Mouse (Mus musculus) MEL (cell line): ENCODE measurements around the gene Ace3. TPM values are rescaled to one million over a fixed set of nuclear protein-coding genes. Genes with fewer than 3 reads are reported as not detected.
A peak's percentile ranks its signal among the peaks of the same experiment; 100 is the strongest.

Source experiments
- DNase-seq: peaks from one replicate; pipeline ENCODE4 v3.0.0; 2011; ENCODE audit warnings: low read depth, low spot score
- H3K27ac ChIP-seq: 2 replicates; pipeline ENCODE4 v1.5.1; 2012; ENCODE audit warnings: low read depth, mild to moderate bottlenecking, control low read depth, low read length, moderate library complexity; ENCODE audit not compliant: control insufficient read depth
- H3K27me3 ChIP-seq, 2 experiments: fragments of 150-350 bp in 1 of 2; sonication (generic) in 1 of 2; 2 replicates each; pipeline ENCODE4 v1.6.1; 2012; ENCODE audit warnings: low read length in 2 of 2, mild to moderate bottlenecking in 2 of 2, improper control_type of control experiment in 1 of 2, moderate library complexity in 1 of 2; ENCODE audit not compliant: insufficient read depth in 2 of 2, control insufficient read depth in 1 of 2
- H3K36me3 ChIP-seq, 2 experiments: 2 replicates each; pipeline ENCODE4 v1.6.1; 2012 to 2014; ENCODE audit warnings: low read length in 2 of 2, improper control_type of control experiment in 1 of 2, inconsistent platforms in 1 of 2, mild to moderate bottlenecking in 1 of 2; ENCODE audit not compliant: insufficient read depth in 2 of 2, control insufficient read depth in 1 of 2
- H3K4me1 ChIP-seq, 2 experiments: fragments of 150-350 bp in 1 of 2; sonication (generic) in 1 of 2; 2 replicates each; pipeline ENCODE4 v1.6.1; 2012; ENCODE audit warnings: low read length in 2 of 2, improper control_type of control experiment in 1 of 2, mild to moderate bottlenecking in 1 of 2; ENCODE audit not compliant: insufficient read depth in 2 of 2, control insufficient read depth in 1 of 2
- H3K4me3 ChIP-seq, 2 experiments: fragments of 150-350 bp in 1 of 2; sonication (generic) in 1 of 2; 2 replicates each; pipeline ENCODE4 v1.5.1; 2012; ENCODE audit warnings: low read depth in 2 of 2, low read length in 2 of 2, mild to moderate bottlenecking in 2 of 2, moderate library complexity in 2 of 2, control low read depth in 1 of 2, improper control_type of control experiment in 1 of 2; ENCODE audit not compliant: control insufficient read depth in 1 of 2, insufficient read depth in 1 of 2
- H3K79me2 ChIP-seq: 2 replicates; pipeline ENCODE4 v1.6.1; 2012; ENCODE audit warnings: mild to moderate bottlenecking, low read length, moderate library complexity; ENCODE audit not compliant: control insufficient read depth, poor library complexity, insufficient read depth
- H3K9ac ChIP-seq: 2 replicates; pipeline ENCODE4 v1.6.1; 2012; ENCODE audit warnings: low read depth, mild to moderate bottlenecking, control low read depth, low read length, moderate library complexity; ENCODE audit not compliant: control insufficient read depth, poor library complexity, severe bottlenecking
- H3K9me3 ChIP-seq: fragments of 150-350 bp; sonication (generic); replicated peaks from 2 replicates; pipeline ENCODE4 v1.6.1; 2012; ENCODE audit warnings: mild to moderate bottlenecking, low read length, improper control_type of control experiment, moderate library complexity; ENCODE audit not compliant: insufficient read depth
- CTCF ChIP-seq, 3 experiments: IDR thresholded peaks in 2 of 3; conservative IDR thresholded peaks in 1 of 3; 2 replicates each; pipeline ENCODE4 v1.5.1; 2011 to 2012; ENCODE audit warnings: low read length in 3 of 3, low read depth in 2 of 3, mild to moderate bottlenecking in 2 of 3, improper control_type of control experiment in 1 of 3, inconsistent platforms in 1 of 3, mixed read lengths in 1 of 3, moderate library complexity in 1 of 3; ENCODE audit not compliant: control insufficient read depth in 1 of 3, insufficient read depth in 1 of 3, poor library complexity in 1 of 3, severe bottlenecking in 1 of 3
- GABPA ChIP-seq: IDR thresholded peaks from 2 replicates; pipeline ENCODE4 v1.6.1; 2012; ENCODE audit warnings: low read depth, mild to moderate bottlenecking, inconsistent platforms, low read length, improper control_type of control experiment, moderate library complexity
- GATA1 ChIP-seq: IDR thresholded peaks from 2 replicates; pipeline ENCODE4 v1.6.1; 2011; ENCODE audit warnings: low read depth, low read length, improper control_type of control experiment
- HCFC1 ChIP-seq: IDR thresholded peaks from 2 replicates; pipeline ENCODE4 v1.6.1; 2012; ENCODE audit warnings: low read depth, mild to moderate bottlenecking, inconsistent platforms, low read length, improper control_type of control experiment, moderate library complexity
- JUND ChIP-seq: IDR thresholded peaks from 2 replicates; pipeline ENCODE4 v1.6.1; 2011; ENCODE audit warnings: low read depth, mild to moderate bottlenecking, improper control_type of control experiment, low read length
- KAT2A ChIP-seq: conservative IDR thresholded peaks from 2 replicates; pipeline ENCODE4 v1.6.1; 2012; ENCODE audit warnings: low read depth, low read length, improper control_type of control experiment, inconsistent platforms
- MAFK ChIP-seq: IDR thresholded peaks from 2 replicates; pipeline ENCODE4 v1.6.1; 2011; ENCODE audit warnings: low read depth, mild to moderate bottlenecking, low read length, improper control_type of control experiment, borderline replicate concordance
- MAX ChIP-seq: IDR thresholded peaks from 2 replicates; pipeline ENCODE4 v1.6.1; 2011; ENCODE audit warnings: low read length, improper control_type of control experiment
- MAZ ChIP-seq: IDR thresholded peaks from 2 replicates; pipeline ENCODE4 v1.6.1; 2012; ENCODE audit warnings: low read depth, mild to moderate bottlenecking, inconsistent platforms, low read length, improper control_type of control experiment
- MXI1 ChIP-seq: IDR thresholded peaks from 2 replicates; pipeline ENCODE4 v1.6.1; 2011; ENCODE audit warnings: mild to moderate bottlenecking, low read depth, low read length, improper control_type of control experiment
- MYC ChIP-seq: IDR thresholded peaks from 2 replicates; pipeline ENCODE4 v1.6.1; 2011; ENCODE audit warnings: low read depth, mild to moderate bottlenecking, low read length, improper control_type of control experiment, moderate library complexity
- NELFE ChIP-seq: IDR thresholded peaks from 2 replicates; pipeline ENCODE4 v1.6.1; 2011; ENCODE audit warnings: low read depth, low read length, improper control_type of control experiment
- NRF1 ChIP-seq: IDR thresholded peaks from 2 replicates; pipeline ENCODE4 v1.6.1; 2014; ENCODE audit warnings: low read depth, mild to moderate bottlenecking, inconsistent platforms, low read length, improper control_type of control experiment, moderate library complexity; ENCODE audit not compliant: poor library complexity, insufficient read depth, severe bottlenecking
- POLR2AphosphoS5 ChIP-seq: IDR thresholded peaks from 2 replicates; pipeline ENCODE4 v1.6.1; 2012; ENCODE audit warnings: low read depth, borderline replicate concordance, mild to moderate bottlenecking, inconsistent platforms, low read length, moderate library complexity, mixed read lengths
- RAD21 ChIP-seq: IDR thresholded peaks from 2 replicates; pipeline ENCODE4 v1.6.1; 2011; ENCODE audit warnings: mild to moderate bottlenecking, low read depth, low read length, improper control_type of control experiment
- RCOR1 ChIP-seq: IDR thresholded peaks from 2 replicates; pipeline ENCODE4 v1.6.1; 2012; ENCODE audit warnings: low read depth, mild to moderate bottlenecking, inconsistent platforms, low read length, improper control_type of control experiment
- SIN3A ChIP-seq: IDR thresholded peaks from 2 replicates; pipeline ENCODE4 v1.6.1; 2012; ENCODE audit warnings: low read length, improper control_type of control experiment, inconsistent platforms
- TAL1 ChIP-seq: IDR thresholded peaks from 2 replicates; pipeline ENCODE4 v1.6.1; 2012; ENCODE audit warnings: mild to moderate bottlenecking, inconsistent platforms, low read length, moderate library complexity, mixed read lengths
- UBTF ChIP-seq: IDR thresholded peaks from 2 replicates; pipeline ENCODE4 v1.6.1; 2012; ENCODE audit warnings: low read depth, mild to moderate bottlenecking, inconsistent platforms, low read length, improper control_type of control experiment, moderate library complexity, borderline replicate concordance; ENCODE audit not compliant: insufficient read depth
- USF2 ChIP-seq, 2 experiments: IDR thresholded peaks; 2 replicates each; pipeline ENCODE4 v1.6.1; 2011 to 2012; ENCODE audit warnings: improper control_type of control experiment in 2 of 2, low read length in 2 of 2, borderline replicate concordance in 1 of 2, inconsistent platforms in 1 of 2, low read depth in 1 of 2, mild to moderate bottlenecking in 1 of 2; ENCODE audit not compliant: insufficient read depth in 1 of 2
- ZC3H11A ChIP-seq: IDR thresholded peaks from 2 replicates; pipeline ENCODE4 v1.6.1; 2012; ENCODE audit warnings: low read depth, mild to moderate bottlenecking, inconsistent platforms, low read length, improper control_type of control experiment
- ZKSCAN1 ChIP-seq: IDR thresholded peaks from 2 replicates; pipeline ENCODE4 v1.6.1; 2012; ENCODE audit warnings: low read depth, mild to moderate bottlenecking, inconsistent platforms, low read length, improper control_type of control experiment, moderate library complexity
- ZMIZ1 ChIP-seq: IDR thresholded peaks from 2 replicates; pipeline ENCODE4 v1.6.1; 2012; ENCODE audit warnings: low read depth, mild to moderate bottlenecking, inconsistent platforms, low read length, improper control_type of control experiment, moderate library complexity
- polyA plus RNA-seq, 2 experiments: library from polyadenylated mRNA; stranded (reverse) in 1 of 2; unstranded in 1 of 2; fragments of >175 nt in 1 of 2; fragments of >200 nt in 1 of 2; gene quantifications; 2 replicates each; pipeline versions ENCODE4 v1.2.1 to v1.2.4; 2012; ENCODE audit warnings: low replicate concordance in 2 of 2, low read depth in 1 of 2; ENCODE audit not compliant: insufficient read length in 2 of 2, insufficient read depth in 1 of 2, missing spikeins in 1 of 2
- total RNA-seq: library from RNA; depleted of rRNA; stranded (reverse); fragments of 300-350 nt; gene quantifications from 2 replicates; pipeline ENCODE4 v1.2.3, GENCODE M21; 2012

Ace3 gene
- total and polyA plus RNA-seq, 3 experiments, result not detected

- peak; percentile 88 for DNase-seq
- Histone ChIP-seq H3K27ac (no peak within 1 kb of the TSS), H3K9ac (no peak within 1 kb of the TSS), H3K4me3 (no peak within 1 kb of the TSS)
- TF ChIP-seq HCFC1 (0 out of 2 replicates have a peak, but pooled peaks have one; percentile 31), CTCF (IDR thresholded peaks at IDR 0.05 in 2 of 3, conservative IDR thresholded peaks at IDR 0.05 in 1 of 3; ENCODE audit: control insufficient read depth in 1 of 3, insufficient read depth in 1 of 3, low read depth in 2 of 3, low read length in 3 of 3, poor library complexity in 1 of 3, severe bottlenecking in 1 of 3) (0 out of 6 replicates have a peak, but pooled peaks of 1 of the 3 experiments have one; percentile 18), SIN3A (peak; percentile 98), MXI1 (peak; percentile 99), MAZ (peak; percentile 94), ZMIZ1 (no peak), NRF1 (0 out of 2 replicates have a peak, but pooled peaks have one; percentile 38), JUND (no peak), MAX (peak; percentile 86)
- TF ChIP-seq, all 39 proteins: peak for 7
- peaks cover 6 to 22% of the 10 kb centered on the region in 2 experiments for H3K27me3 ChIP-seq
- 0 out of 4 replicates have a peak, but pooled peaks cover 0 to 3% of the 10 kb centered on the region in 2 experiments for H3K4me1 ChIP-seq
- no peaks in the 10 kb centered on the region for H3K36me3 ChIP-seq
- H3K79me2 ChIP-seq, result no peaks in the 10 kb centered on the region
- H3K9me3 ChIP-seq, result no peaks in the 10 kb centered on the region
Observed at GRCm38 (mm10) chr11:106007821-106008220, 13.3 kb downstream of the Ace3 start, which contains the start of gene Kcnh6. Gene Kcnh6 (plus strand): TSS chr11:106008124.

- Histone ChIP-seq H3K9ac (no peak overlapping the region), H3K4me1 (0 out of 4 replicates have a peak, but pooled peaks cover 0 to 3% of the 10 kb centered on the region in 2 experiments), H3K36me3 (no peaks in the 10 kb centered on the region), H3K27me3 (peaks cover 14 to 37% of the 10 kb centered on the region in 2 experiments), H3K4me3 (no peak overlapping the region), H3K79me2 (no peaks in the 10 kb centered on the region), H3K9me3 (no peaks in the 10 kb centered on the region), H3K27ac (no peak overlapping the region)
- no peak for DNase-seq
- TF ChIP-seq UBTF, result no peak
- no peak for TF ChIP-seq USF2 (IDR thresholded peaks at IDR 0.05; ENCODE audit: borderline replicate concordance in 1 of 2, insufficient read depth in 1 of 2, low read depth in 1 of 2, low read length in 2 of 2)
- no peak for TF ChIP-seq SIN3A
- TF ChIP-seq KAT2A, result no peak
- TF ChIP-seq ZKSCAN1, result no peak
- no peak for TF ChIP-seq TAL1
- no peak for TF ChIP-seq MAFK
- no peak for TF ChIP-seq RCOR1
- TF ChIP-seq MYC, result no peak
- TF ChIP-seq NRF1, result no peak
- no peak for TF ChIP-seq RAD21
- TF ChIP-seq HCFC1, result no peak
- TF ChIP-seq POLR2AphosphoS5, result no peak
- no peak for TF ChIP-seq NELFE
- TF ChIP-seq GATA1, result no peak
- no peak for TF ChIP-seq ZC3H11A
- no peak for TF ChIP-seq GABPA
Observed at GRCm38 (mm10) chr11:106012711-106013110, 18.2 kb downstream of the Ace3 start.
